Mouse (Mus musculus) limb, embryonic 15.5 days (tissue): ENCODE results near the gene Smap1. TPM values are rescaled to one million over a fixed set of nuclear protein-coding genes. Genes with fewer than 3 reads are reported as not detected.

Source experiments
- ATAC-seq: fragments of 200-750 bp; cut with Nextera tagmentation; 2 replicates; pipeline ENCODE4 v1.8.0; 2017; ENCODE audit warnings: low read depth, moderate TSS enrichment; ENCODE audit not compliant: insufficient number of reproducible peaks, low FRiP score, low TSS enrichment
- H3K27ac ChIP-seq: fragments of 300-500 bp; sonication (generic); 2 replicates; pipeline ENCODE4 v1.5.1; 2015; ENCODE audit warnings: moderate library complexity, mild to moderate bottlenecking, inconsistent platforms
- H3K27me3 ChIP-seq: fragments of 300-500 bp; sonication (generic); 2 replicates; pipeline ENCODE4 v1.6.1; 2015; ENCODE audit warnings: inconsistent platforms
- H3K36me3 ChIP-seq: fragments of 300-500 bp; sonication (generic); 2 replicates; pipeline ENCODE4 v1.6.1; 2015; ENCODE audit warnings: inconsistent platforms
- H3K4me1 ChIP-seq: fragments of 300-500 bp; sonication (generic); 2 replicates; pipeline ENCODE4 v1.6.1; 2015; ENCODE audit warnings: inconsistent platforms
- H3K4me2 ChIP-seq: fragments of 300-500 bp; sonication (generic); 2 replicates; pipeline ENCODE4 v1.6.1; 2015; ENCODE audit warnings: mild to moderate bottlenecking, inconsistent platforms
- H3K4me3 ChIP-seq: fragments of 300-500 bp; sonication (generic); 2 replicates; pipeline ENCODE4 v1.5.1; 2015; ENCODE audit warnings: mild to moderate bottlenecking, inconsistent platforms
- H3K9ac ChIP-seq: fragments of 300-500 bp; sonication (generic); 2 replicates; pipeline ENCODE4 v1.6.1; 2015; ENCODE audit warnings: inconsistent platforms
- H3K9me3 ChIP-seq: fragments of 300-500 bp; sonication (generic); 2 replicates; pipeline ENCODE4 v1.6.1; 2016; ENCODE audit warnings: inconsistent platforms
- WGBS: fragments of 180-500 bp; shearing (Covaris S2); methylation state at CpG from one replicate; pipeline ENCODE4 v1.1.7; 2015; 5-methylcytosine and 5-hydroxymethylcytosine counted together
- polyA plus RNA-seq: library from polyadenylated mRNA; unstranded; fragments of >200 nt; fragmentation: Nextera tagmentation; extraction: Ambion mirVana; gene quantifications from 2 replicates; pipeline ENCODE4 v1.2.1, GENCODE M21; 2015

Smap1 gene
- polyA plus RNA-seq, 1 experiment from 2014 or later = 50.1 TPM

DNA sequence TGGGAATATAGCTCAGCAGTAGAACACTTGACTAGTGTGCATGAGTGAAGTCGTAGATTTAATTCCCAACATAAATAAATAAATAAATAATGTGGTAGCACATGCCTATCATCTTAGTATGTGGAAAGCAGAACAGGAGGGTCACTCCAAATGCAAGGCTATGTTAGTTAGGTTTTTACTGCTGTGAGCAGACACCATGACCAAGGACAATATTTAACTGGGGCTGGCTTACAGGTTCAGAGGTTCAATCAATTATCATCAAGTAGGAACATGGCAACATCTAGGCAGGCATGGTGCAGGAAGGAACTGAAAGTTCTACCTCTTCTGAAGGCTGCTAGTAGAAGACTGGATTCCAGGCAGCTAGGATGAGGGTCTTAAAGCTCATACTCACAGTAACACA, 22.0 kb upstream of the Smap1 start:
- H3K27ac ChIP-seq = no peak overlapping the region
- no peaks in the 10 kb centered on the region for H3K36me3 ChIP-seq
- no peaks in the 10 kb centered on the region for H3K27me3 ChIP-seq
- H3K4me3 ChIP-seq = no peak overlapping the region
- no peaks in the 10 kb centered on the region for H3K9me3 ChIP-seq
- no peaks in the 10 kb centered on the region for H3K4me1 ChIP-seq
- 84% methylated on average over 1 of the region's 1 CpGs for WGBS
- no peak overlapping the region for H3K4me2 ChIP-seq
- H3K9ac ChIP-seq = no peak overlapping the region
- no peak for ATAC-seq

DNA sequence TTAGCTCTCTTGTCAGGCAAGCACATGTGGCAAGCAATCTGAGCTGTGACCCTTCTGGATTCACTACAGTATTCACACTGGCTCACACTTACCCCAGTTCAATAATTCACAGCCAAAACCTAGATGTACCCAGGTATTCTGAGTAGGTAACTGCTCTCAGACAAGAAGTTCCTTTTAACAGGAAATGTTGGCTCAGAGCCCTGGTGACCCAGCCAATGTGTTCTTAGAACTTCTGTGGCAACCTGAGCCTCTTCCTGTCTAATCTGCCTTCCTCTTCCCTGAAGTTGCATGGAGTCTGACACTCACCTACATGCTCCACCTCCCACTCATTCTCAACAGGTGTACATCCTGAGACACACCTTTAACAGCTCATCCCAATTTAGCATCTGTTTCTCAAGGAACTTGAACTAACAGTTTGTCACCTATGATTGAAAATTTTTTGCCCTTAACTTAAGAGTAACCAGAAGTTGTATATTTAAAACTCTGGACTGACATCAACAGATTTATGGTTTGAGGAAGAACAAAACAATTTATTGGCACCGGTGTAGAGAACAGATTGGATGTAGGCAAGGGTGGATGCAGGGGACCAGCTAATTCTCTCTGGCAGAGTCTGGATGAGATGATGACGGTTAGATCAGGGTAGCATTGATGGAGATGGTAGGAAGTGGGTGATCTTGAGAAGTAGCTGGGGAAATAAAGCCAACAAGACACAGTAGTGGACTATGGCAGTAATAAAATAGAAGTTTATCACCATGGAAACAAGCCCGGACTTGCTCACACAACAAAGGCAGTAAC, 21.2 kb upstream of the Smap1 start:
- Histone ChIP-seq H3K27ac (no peak overlapping the region), H3K9me3 (no peaks in the 10 kb centered on the region), H3K4me1 (no peaks in the 10 kb centered on the region), H3K27me3 (no peaks in the 10 kb centered on the region), H3K4me3 (no peak overlapping the region), H3K4me2 (no peak overlapping the region), H3K9ac (no peak overlapping the region), H3K36me3 (no peaks in the 10 kb centered on the region)
- ATAC-seq = no peak
- WGBS = 81% methylated on average over 3 of the region's 3 CpGs

DNA sequence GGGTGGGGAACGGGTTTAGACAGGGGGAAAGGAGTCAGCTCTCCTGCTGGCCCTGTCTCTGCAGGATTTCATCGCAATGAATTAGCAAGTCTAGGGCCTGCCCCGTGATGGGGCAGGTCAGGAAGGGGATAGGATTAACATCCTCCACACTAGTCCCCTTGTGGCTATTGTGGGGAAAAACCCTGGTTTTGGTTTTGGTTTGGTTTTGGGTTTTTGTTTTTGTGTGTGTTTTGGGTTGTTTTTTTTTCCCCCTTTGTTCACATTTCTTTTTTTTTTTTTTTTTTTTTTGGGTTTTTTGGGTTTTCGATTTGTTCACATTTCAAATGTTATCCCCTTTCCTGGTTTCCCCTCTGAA, 13.3 kb upstream of the Smap1 start:
- no peak overlapping the region for H3K4me3 ChIP-seq
- peaks cover 8% of the 10 kb centered on the region; the same call in 1 of the 2 replicates for H3K4me1 ChIP-seq
- H3K4me2 ChIP-seq = no peak overlapping the region
- WGBS = 32% methylated on average over 4 of the region's 4 CpGs
- no peaks in the 10 kb centered on the region for H3K27me3 ChIP-seq
- no peak overlapping the region for H3K27ac ChIP-seq
- no peaks in the 10 kb centered on the region for H3K9me3 ChIP-seq
- H3K36me3 ChIP-seq = no peaks in the 10 kb centered on the region
- ATAC-seq = no peak
- H3K9ac ChIP-seq = no peak overlapping the region

DNA sequence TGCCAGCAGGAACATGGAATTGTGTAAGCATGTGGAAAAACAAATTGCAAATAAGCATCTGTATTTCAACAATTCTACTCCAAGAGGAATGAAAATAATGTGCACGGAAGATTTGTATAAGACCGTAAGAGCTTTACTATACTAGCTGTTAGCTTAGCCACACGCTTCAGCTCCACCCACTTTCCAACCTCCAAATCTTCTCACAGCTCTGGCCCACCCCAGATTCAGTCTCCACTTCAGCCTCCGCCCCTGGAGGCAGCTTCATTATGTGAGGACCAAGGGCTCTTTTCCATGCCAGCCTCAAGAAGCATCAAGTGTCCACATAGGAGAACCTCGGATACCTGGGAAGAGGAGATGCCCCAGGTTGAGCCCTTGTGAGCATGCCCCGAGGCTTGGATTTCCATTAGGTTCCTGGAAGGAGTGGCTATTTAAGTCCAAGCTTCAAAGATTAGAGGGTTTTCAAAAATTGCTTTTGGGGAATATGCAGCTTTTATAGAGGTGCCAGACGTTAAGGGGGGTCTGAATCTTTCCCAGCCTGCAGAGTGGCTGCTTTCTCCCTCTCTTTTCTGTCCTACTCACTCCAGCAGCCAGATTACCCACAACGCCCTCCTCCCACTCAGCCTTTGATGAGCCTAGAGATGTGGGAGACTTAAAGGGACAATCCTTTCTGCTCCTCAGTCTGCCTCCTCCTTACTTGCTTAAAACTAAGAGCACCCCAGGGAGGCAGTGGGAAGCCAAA, 12.7 kb upstream of the Smap1 start:
- Histone ChIP-seq H3K4me2 (no peak overlapping the region), H3K4me3 (no peak overlapping the region), H3K9ac (no peak overlapping the region), H3K27ac (no peak overlapping the region), H3K27me3 (no peaks in the 10 kb centered on the region), H3K36me3 (no peaks in the 10 kb centered on the region), H3K4me1 (peaks cover 8% of the 10 kb centered on the region; the same call in 1 of the 2 replicates), H3K9me3 (no peaks in the 10 kb centered on the region)
- 43% methylated on average over 8 of the region's 8 CpGs for WGBS
- ATAC-seq = no peak

DNA sequence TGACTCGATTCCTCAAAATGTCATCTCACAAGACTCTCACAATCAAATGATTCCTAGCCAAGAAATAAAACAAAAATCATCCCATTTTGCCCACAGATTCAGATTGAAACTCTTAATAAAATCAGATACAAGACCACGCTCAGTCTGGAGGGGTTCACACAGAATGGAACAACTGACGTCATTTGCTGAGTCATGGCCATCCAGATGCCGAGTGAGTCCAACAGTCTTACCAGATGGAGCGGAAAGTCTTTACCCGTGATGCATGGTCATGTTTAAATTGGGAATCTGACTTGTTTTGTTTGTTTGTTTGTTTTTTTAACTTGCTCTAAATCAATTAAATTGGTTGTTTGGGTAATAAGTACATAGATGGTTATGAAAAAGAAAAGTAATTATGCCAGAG, 7.3 kb upstream of the Smap1 start:
- no peaks in the 10 kb centered on the region for H3K9me3 ChIP-seq
- WGBS = 82% methylated on average over 6 of the region's 6 CpGs

DNA sequence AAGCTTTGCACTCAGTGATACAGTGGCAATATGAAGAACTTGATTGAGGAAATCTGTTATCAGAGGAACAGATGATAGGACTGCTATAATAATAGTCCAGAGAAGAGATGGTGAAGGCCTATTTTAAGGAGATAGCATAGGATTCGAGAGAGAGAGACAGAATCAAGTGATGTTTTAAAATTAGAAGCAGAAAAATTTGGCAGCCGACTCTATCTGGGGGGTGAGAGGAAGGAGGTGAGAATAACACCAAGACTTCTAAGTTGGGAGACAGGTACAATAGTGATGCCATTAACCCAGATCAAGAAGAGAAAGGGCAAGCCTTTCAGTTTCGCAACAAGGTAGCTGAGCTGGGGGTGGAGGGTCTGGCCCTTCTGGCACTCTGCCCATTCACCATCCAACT, 6.3 kb upstream of the Smap1 start:
- H3K27ac ChIP-seq = no peak overlapping the region
- no peak for ATAC-seq
- WGBS = 82% methylated on average over 3 of the region's 3 CpGs

More for the DNA sequence above, 7.3 kb upstream of the Smap1 start:
- Histone ChIP-seq H3K27ac (no peak overlapping the region), H3K9ac (no peak overlapping the region), H3K4me2 (no peak overlapping the region), H3K36me3 (no peaks in the 10 kb centered on the region), H3K4me1 (no peaks in the 10 kb centered on the region), H3K27me3 (no peaks in the 10 kb centered on the region), H3K4me3 (no peak overlapping the region)
- ATAC-seq = no peak

DNA sequence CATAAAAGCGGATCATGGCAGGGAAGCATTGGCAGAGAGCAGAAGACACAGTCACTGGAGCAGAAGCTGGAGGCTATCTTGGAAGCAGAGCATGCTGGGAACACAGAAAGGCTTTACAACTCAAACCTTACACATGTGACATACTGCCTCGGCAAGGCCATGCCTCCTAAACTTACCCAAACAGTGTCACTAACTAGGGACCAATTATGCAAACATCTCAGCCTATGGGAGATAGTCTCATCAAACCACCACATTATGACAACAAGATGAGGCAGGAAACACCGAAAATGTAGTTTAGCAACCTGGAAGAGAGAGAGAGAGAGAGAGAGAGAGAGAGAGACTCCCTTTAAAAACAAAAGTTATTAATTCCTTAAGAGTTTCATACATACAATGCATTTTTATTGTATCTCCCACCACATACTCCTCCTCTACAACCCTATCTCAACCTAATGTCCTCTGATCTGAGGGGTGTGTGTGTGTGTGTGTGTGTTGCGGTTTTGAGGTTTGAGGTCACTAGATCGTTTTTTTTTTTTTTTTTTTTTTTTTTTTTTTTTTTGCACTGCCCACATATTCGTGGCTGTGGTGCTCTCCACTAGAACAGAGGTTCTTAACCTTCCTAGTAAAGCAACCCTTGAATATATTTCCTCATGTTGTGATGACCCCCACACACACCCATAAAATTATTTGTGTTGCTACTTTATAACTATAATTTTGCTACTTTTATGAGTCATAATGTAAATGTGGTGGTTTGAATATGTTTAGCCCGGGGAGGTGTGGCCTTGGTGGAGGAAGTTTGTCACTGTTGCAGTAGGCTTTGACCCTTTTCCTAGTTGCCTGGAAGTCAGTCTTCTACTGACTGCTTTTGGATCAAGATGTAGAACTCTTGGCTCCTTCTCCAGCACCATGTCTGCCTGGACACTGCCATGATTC, 1.9 kb upstream of the Smap1 start:
- Histone ChIP-seq H3K27me3 (no peaks in the 10 kb centered on the region), H3K4me3 (no peak overlapping the region), H3K27ac (no peak overlapping the region), H3K36me3 (no peaks in the 10 kb centered on the region), H3K4me1 (peaks cover 7% of the 10 kb centered on the region; the same call in 1 of the 2 replicates), H3K9ac (no peak overlapping the region), H3K4me2 (no peak overlapping the region), H3K9me3 (no peaks in the 10 kb centered on the region)
- WGBS = 78% methylated on average over 7 of the region's 7 CpGs
- ATAC-seq = no peak

More for the DNA sequence above, 6.3 kb upstream of the Smap1 start:
- Histone ChIP-seq H3K4me2 (no peak overlapping the region), H3K36me3 (no peaks in the 10 kb centered on the region), H3K9me3 (no peaks in the 10 kb centered on the region), H3K9ac (no peak overlapping the region), H3K27me3 (no peaks in the 10 kb centered on the region), H3K4me1 (no peaks in the 10 kb centered on the region), H3K4me3 (no peak overlapping the region)

DNA sequence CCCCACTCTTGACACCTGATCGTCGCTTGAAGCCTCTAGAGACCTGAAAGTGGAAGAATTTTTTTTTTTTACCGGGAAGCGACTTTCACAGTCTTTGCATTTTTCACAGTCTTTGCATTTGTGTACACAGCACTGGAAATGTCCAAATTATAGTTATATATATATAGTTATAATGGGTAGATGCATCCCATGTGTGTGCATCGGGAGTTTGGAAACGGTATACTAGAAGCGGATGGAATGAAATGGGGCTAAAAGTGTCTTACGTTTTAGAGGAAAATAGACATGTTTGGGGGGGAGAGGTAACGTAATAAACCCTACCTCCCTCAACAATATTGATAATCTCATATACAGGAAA, 390 bp upstream of the Smap1 start:
- WGBS = 25% methylated on average over 9 of the region's 9 CpGs
- Histone ChIP-seq H3K9ac (peak overlapping the region; percentile 93; the same call in 1 of the 2 replicates), H3K9me3 (no peaks in the 10 kb centered on the region), H3K4me3 (peak overlapping the region; percentile 98), H3K4me2 (peak overlapping the region; percentile 52), H3K36me3 (no peaks in the 10 kb centered on the region), H3K27ac (peak overlapping the region; percentile 93; the same call in 1 of the 2 replicates), H3K4me1 (peaks cover 7% of the 10 kb centered on the region; the same call in 1 of the 2 replicates), H3K27me3 (no peaks in the 10 kb centered on the region)
- no peak for ATAC-seq

DNA sequence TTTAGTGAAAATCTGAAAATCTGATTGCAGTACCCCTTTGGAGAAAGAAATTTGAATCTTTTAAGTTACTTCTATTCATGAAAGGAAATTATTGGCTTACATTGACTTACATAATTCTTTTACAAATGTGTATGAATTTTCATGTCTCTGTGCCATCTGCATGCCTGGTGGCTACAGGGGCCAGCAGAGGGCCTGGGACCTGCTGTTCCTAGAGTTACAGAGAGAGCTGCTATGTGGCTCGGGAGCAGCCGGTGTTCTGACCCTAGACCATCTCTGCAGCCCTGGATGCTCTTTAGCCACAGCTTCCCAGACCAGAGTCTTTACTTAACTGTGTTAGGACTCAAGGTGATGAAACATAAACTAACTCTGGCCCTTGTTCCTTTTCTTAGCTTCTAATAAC, 1.8 kb downstream of the Smap1 start:
- 23% methylated on average over 2 of the region's 2 CpGs for WGBS
- no peak for ATAC-seq
- no peak overlapping the region for H3K4me2 ChIP-seq
- no peak overlapping the region for H3K27ac ChIP-seq
- no peaks in the 10 kb centered on the region for H3K9me3 ChIP-seq
- H3K4me3 ChIP-seq = no peak overlapping the region
- peaks cover 7% of the 10 kb centered on the region; the same call in 1 of the 2 replicates for H3K4me1 ChIP-seq
- no peak overlapping the region for H3K9ac ChIP-seq
- no peaks in the 10 kb centered on the region for H3K36me3 ChIP-seq
- H3K27me3 ChIP-seq = no peaks in the 10 kb centered on the region

DNA sequence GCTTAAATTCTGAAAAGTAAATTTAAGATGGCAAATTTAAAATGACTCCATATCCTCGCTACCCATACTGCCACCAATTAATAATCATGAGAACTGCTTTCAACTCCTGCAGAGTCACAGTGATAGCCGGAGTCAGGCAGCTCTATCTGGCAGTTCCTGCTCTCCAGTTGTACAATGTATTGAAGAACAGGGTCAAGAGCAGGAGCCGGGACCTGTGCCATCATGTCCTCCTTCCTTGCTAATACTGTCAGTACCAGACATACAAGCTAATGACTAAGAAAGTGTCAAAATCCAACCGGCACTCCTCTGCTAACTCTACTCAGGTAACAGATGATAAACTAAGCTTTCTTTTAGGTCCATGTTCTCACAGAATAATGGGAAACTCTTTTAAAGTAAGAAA, 3.0 kb downstream of the Smap1 start:
- no peak overlapping the region for H3K4me2 ChIP-seq
- no peak for ATAC-seq
- no peak overlapping the region for H3K9ac ChIP-seq
- H3K4me1 ChIP-seq = peaks cover 7% of the 10 kb centered on the region; the same call in 1 of the 2 replicates
- WGBS = 74% methylated on average over 4 of the region's 4 CpGs
- no peak overlapping the region for H3K4me3 ChIP-seq
- H3K27ac ChIP-seq = no peak overlapping the region
- H3K9me3 ChIP-seq = no peaks in the 10 kb centered on the region
- no peaks in the 10 kb centered on the region for H3K27me3 ChIP-seq
- H3K36me3 ChIP-seq = no peaks in the 10 kb centered on the region

DNA sequence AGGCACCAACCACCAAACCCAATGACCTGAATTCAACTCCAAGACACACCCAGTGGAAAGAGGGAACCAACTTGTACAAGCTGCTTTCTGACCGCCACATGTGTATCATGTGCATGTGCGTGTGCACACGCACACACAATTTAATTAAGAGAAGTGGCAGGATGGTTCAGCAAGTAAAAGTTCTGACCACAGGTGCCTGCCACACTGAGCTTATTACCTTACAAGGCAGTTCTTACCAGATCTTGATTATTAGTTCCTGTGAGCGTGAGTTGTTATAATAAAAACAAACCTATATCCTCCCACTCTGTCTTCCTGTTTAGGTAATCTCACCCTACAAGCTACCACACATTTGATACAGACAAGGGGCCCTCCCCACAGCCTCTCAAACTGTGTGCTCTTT, 6.6 kb downstream of the Smap1 start:
- H3K4me3 ChIP-seq = no peak overlapping the region
- H3K27me3 ChIP-seq = no peaks in the 10 kb centered on the region
- H3K27ac ChIP-seq = no peak overlapping the region
- 81% methylated on average over 4 of the region's 4 CpGs for WGBS
- no peak overlapping the region for H3K9ac ChIP-seq
- no peak overlapping the region for H3K4me2 ChIP-seq
- no peaks in the 10 kb centered on the region for H3K9me3 ChIP-seq
- no peaks in the 10 kb centered on the region for H3K36me3 ChIP-seq
- no peak for ATAC-seq
- H3K4me1 ChIP-seq = 0 out of 2 replicates have a peak, but pooled peaks cover 3% of the 10 kb centered on the region
